Mouse (Mus musculus): ENCODE measurements around the gene Banp.

DNA sequence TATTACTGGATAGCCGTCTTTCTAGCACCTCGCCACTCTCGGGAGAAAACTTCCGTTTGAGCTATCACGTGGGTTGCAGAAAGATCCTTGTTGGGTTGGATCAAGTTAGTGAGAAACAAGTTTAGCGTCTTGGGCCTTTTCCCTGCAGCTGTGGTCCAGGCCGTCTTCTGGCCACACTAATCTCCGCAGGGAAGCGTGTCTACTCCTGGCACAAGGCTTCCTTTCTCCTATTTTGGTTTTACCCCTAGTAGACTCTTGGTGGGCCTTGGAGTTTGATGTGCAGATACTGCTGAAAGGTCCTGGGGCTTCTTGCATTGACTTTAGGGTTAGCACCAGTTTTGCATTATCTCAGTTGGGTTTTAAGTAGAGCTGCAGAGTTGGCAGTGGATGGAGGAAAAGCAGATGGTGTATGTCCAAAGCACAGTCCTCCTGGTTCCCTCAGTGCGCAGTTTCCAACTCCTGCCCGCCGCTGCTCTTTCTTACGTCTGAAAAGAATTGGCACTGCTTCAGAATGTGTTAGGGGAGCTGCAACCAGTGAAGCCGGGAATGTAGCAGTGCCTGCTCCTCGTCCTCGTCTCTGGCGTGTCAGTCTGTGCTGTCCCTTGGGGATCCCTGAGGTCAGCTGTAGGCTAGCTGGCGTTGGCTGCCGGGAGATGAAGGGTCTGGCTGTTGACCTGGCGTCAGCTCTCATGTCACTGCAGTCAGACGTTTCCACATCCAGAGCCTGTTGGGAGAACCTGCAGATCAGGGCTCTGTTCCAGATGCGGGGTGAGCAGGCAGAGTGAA, 68.7 kb downstream of the Banp start:
- TF ChIP-seq CTCF (IDR thresholded peaks at IDR 0.05; ENCODE audit: low read depth) (no peak), EP300 (IDR thresholded peaks at IDR 0.05; ENCODE audit: low read depth) (no peak)

Measured in heart, postnatal 0 days (tissue).